Mouse (Mus musculus): ENCODE measurements around the gene Tubgcp6.

GRCm38 (mm10) chr15:89070606-89071005 is 52.3 kb downstream of the Tubgcp6 start:
- TF ChIP-seq FOSL1 (IDR thresholded peaks at IDR 0.05; ENCODE audit: insufficient read depth, low read length, poor library complexity, severe bottlenecking) = no peak
- TF ChIP-seq CTCF (IDR thresholded peaks at IDR 0.05; ENCODE audit: control insufficient read depth, insufficient read depth, insufficient read length) = no peak
- no peak for TF ChIP-seq MYOG (IDR thresholded peaks at IDR 0.05; ENCODE audit: control insufficient read depth, extremely low read depth, insufficient read length)
- no peak for TF ChIP-seq MAX (IDR thresholded peaks at IDR 0.05)
- no peak for TF ChIP-seq MYOD1 (IDR thresholded peaks at IDR 0.05; ENCODE audit: control insufficient read depth, insufficient read length, low read depth)
